Mouse (Mus musculus) liver, embryonic 11.5 days (tissue): ENCODE data around the gene Arl11. TPM values are rescaled to one million over a fixed set of nuclear protein-coding genes. Genes with fewer than 3 reads are reported as not detected.

ENCODE experiments used
- ATAC-seq: fragments of 200-750 bp; cut with Nextera tagmentation; replicated peaks from 2 replicates; pipeline ENCODE4 v1.8.0; 2017; ENCODE audit warnings: moderate number of reproducible peaks, mild to moderate bottlenecking, moderate TSS enrichment, moderate library complexity; ENCODE audit not compliant: low FRiP score
- DNase-seq: peaks from one replicate; pipeline ENCODE4 v3.0.0-alpha.2; 2017; ENCODE audit warnings: low spot score
- H3K27ac ChIP-seq: fragments of 300-500 bp; sonication (generic); 2 replicates; pipeline ENCODE4 v1.5.1; 2014; ENCODE audit warnings: mild to moderate bottlenecking, low read depth, low read length, control low read depth
- H3K27me3 ChIP-seq: fragments of 300-500 bp; sonication (generic); replicated peaks from 2 replicates; pipeline ENCODE4 v1.6.1; 2014; ENCODE audit warnings: low read length, mixed read lengths; ENCODE audit not compliant: control insufficient read depth, insufficient read depth
- H3K36me3 ChIP-seq: fragments of 300-500 bp; sonication (generic); 2 replicates; pipeline ENCODE4 v1.6.1; 2014; ENCODE audit warnings: mild to moderate bottlenecking, low read length, moderate library complexity, mixed read lengths; ENCODE audit not compliant: control insufficient read depth, insufficient read depth
- H3K4me1 ChIP-seq: fragments of 300-500 bp; sonication (generic); replicated peaks from 2 replicates; pipeline ENCODE4 v1.6.1; 2014; ENCODE audit warnings: low read length, mixed read lengths; ENCODE audit not compliant: control insufficient read depth, insufficient read depth
- H3K4me2 ChIP-seq: fragments of 300-500 bp; sonication (generic); 2 replicates; pipeline ENCODE4 v1.6.1; 2014; ENCODE audit warnings: mild to moderate bottlenecking, control low read depth, moderate library complexity
- H3K4me3 ChIP-seq: fragments of 300-500 bp; sonication (generic); 2 replicates; pipeline ENCODE4 v1.5.1; 2014; ENCODE audit warnings: low read depth, low read length, control low read depth
- H3K9ac ChIP-seq: fragments of 300-500 bp; sonication (generic); 2 replicates; pipeline ENCODE4 v1.6.1; 2014; ENCODE audit warnings: low read depth, low read length, control low read depth
- H3K9me3 ChIP-seq: fragments of 300-500 bp; sonication (generic); 2 replicates; pipeline ENCODE4 v1.6.1; 2016; ENCODE audit warnings: low read length, inconsistent platforms, mixed read lengths; ENCODE audit not compliant: control insufficient read depth
- WGBS: fragments of 180-500 bp; shearing (Covaris S2); extraction: QIAGEN DNeasy Blood & Tissue Kit; methylation state at CpG from one replicate; pipeline ENCODE4 v1.1.7; 2014; 5-methylcytosine and 5-hydroxymethylcytosine counted together
- polyA plus RNA-seq: library from polyadenylated mRNA; unstranded; fragments of >200 nt; fragmentation: Nextera tagmentation; extraction: Ambion mirVana; gene quantifications from 2 replicates; pipeline ENCODE4 v1.2.1, GENCODE M21; 2014

The Arl11 gene
- polyA plus RNA-seq, 1 experiment from 2014 or later = 1.4 TPM

GRCm38 (mm10) chr14:61293884-61294737, 15.4 kb upstream of the Arl11 start:
- Histone ChIP-seq H3K4me2 (peak overlapping the region; percentile 49), H3K9ac (no peak overlapping the region), H3K36me3 (no peaks in the 10 kb centered on the region), H3K9me3 (no peaks in the 10 kb centered on the region), H3K4me1 (0 out of 2 replicates have a peak, but pooled peaks cover under 1% of the 10 kb centered on the region), H3K27ac (no peak overlapping the region), H3K4me3 (no peak overlapping the region; the same call in 1 of the 2 replicates), H3K27me3 (no peaks in the 10 kb centered on the region)
- WGBS = 45% methylated on average over 16 of the region's 16 CpGs
- ATAC-seq (0 out of 2 replicates have a peak, but pooled peaks have one; percentile 61), DNase-seq (no peak)

DNA sequence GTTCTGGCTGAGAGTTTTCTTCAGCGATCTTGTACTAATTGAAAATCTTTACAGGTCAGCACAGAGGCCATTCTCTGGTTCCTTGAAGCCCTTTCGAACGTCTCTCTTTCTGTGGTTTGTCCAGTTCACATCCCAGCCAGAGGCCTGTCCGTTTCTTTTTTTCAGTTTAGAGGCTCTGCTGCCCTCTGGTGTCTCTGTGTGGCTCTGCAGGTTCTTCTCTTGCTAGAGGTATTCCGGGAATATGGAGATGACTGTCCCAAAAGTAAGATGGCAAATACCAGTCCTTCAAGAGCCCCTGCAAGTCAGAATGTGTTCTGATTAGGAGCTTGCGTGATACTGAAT, 14.8 kb upstream of the Arl11 start:
- 16% methylated on average over 6 of the region's 6 CpGs for WGBS
- no peak overlapping the region; the same call in 1 of the 2 replicates for H3K4me3 ChIP-seq

GRCm38 (mm10) chr14:61299810-61300209, 9.7 kb upstream of the Arl11 start:
- 86% methylated on average over 6 of the region's 6 CpGs for WGBS
- Histone ChIP-seq H3K4me1 (no peaks in the 10 kb centered on the region), H3K4me3 (no peak overlapping the region), H3K9me3 (no peaks in the 10 kb centered on the region), H3K27me3 (no peaks in the 10 kb centered on the region), H3K36me3 (no peaks in the 10 kb centered on the region), H3K9ac (no peak overlapping the region), H3K4me2 (no peak overlapping the region), H3K27ac (no peak overlapping the region)
- DNase-seq (no peak), ATAC-seq (no peak)

More for the DNA sequence above, 14.8 kb upstream of the Arl11 start:
- no peaks in the 10 kb centered on the region for H3K36me3 ChIP-seq
- DNase-seq (peak; percentile 56), ATAC-seq (no peak)
- no peaks in the 10 kb centered on the region for H3K9me3 ChIP-seq
- H3K9ac ChIP-seq = no peak overlapping the region
- peak overlapping the region; percentile 49 for H3K4me2 ChIP-seq
- no peaks in the 10 kb centered on the region for H3K4me1 ChIP-seq
- no peaks in the 10 kb centered on the region for H3K27me3 ChIP-seq
- H3K27ac ChIP-seq = no peak overlapping the region

DNA sequence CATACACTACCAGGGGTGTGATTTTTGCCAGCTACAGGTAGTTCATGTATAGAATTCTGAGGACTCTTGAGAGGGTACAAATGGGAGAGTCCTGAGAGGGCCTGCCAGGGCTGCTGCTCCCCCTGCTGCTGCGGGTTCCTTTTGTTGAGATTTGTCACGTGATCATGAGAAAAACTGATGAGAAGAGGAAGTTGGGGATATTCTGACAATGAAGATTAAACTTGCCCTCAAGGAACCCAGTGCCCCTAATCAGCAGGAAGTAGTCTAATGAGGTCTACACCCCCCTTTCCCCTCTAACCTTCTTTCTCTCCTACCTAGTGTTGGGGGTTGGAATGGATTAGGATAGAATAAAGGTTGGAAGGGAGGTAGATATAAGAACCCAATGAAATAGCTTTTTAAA, 8.2 kb upstream of the Arl11 start:
- H3K4me1 ChIP-seq = no peaks in the 10 kb centered on the region
- DNase-seq (no peak), ATAC-seq (no peak)
- no peaks in the 10 kb centered on the region for H3K9me3 ChIP-seq
- 21% methylated on average over 2 of the region's 2 CpGs for WGBS
- no peak overlapping the region for H3K4me3 ChIP-seq
- H3K9ac ChIP-seq = no peak overlapping the region
- H3K36me3 ChIP-seq = no peaks in the 10 kb centered on the region
- H3K27me3 ChIP-seq = no peaks in the 10 kb centered on the region
- no peak overlapping the region for H3K27ac ChIP-seq
- H3K4me2 ChIP-seq = no peak overlapping the region

DNA sequence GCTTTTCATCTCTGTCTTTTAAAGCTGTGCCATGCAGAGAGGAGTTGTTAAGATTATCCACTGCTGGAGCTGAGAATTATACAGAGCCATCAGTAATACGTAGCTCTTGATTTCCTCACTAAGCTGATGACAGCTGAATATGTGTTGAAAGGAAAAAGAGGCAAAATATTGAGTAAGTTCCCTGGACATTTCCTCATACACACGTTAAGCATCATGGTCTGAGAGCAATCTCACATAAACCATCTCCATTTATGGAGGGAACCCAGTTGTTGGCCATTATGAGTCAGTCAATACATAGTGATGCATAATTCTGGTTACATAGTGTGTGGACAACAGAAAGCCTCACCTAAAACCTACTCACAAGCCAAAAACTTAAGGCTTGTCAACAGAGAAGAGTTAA, 7.1 kb upstream of the Arl11 start:
- H3K27ac ChIP-seq = no peak overlapping the region
- no peaks in the 10 kb centered on the region for H3K36me3 ChIP-seq
- ATAC-seq (no peak), DNase-seq (no peak)
- H3K9me3 ChIP-seq = no peaks in the 10 kb centered on the region
- 70% methylated on average over 2 of the region's 2 CpGs for WGBS
- H3K9ac ChIP-seq = no peak overlapping the region
- no peaks in the 10 kb centered on the region for H3K27me3 ChIP-seq
- H3K4me1 ChIP-seq = no peaks in the 10 kb centered on the region
- no peak overlapping the region for H3K4me3 ChIP-seq
- H3K4me2 ChIP-seq = no peak overlapping the region

GRCm38 (mm10) chr14:61303969-61304609, 5.5 kb upstream of the Arl11 start:
- Histone ChIP-seq H3K36me3 (no peaks in the 10 kb centered on the region), H3K4me2 (no peak overlapping the region), H3K4me1 (no peaks in the 10 kb centered on the region), H3K9me3 (no peaks in the 10 kb centered on the region), H3K27me3 (no peaks in the 10 kb centered on the region), H3K4me3 (no peak overlapping the region), H3K9ac (no peak overlapping the region), H3K27ac (no peak overlapping the region)
- DNase-seq (no peak), ATAC-seq (no peak)
- WGBS = 74% methylated on average over 4 of the region's 4 CpGs

DNA sequence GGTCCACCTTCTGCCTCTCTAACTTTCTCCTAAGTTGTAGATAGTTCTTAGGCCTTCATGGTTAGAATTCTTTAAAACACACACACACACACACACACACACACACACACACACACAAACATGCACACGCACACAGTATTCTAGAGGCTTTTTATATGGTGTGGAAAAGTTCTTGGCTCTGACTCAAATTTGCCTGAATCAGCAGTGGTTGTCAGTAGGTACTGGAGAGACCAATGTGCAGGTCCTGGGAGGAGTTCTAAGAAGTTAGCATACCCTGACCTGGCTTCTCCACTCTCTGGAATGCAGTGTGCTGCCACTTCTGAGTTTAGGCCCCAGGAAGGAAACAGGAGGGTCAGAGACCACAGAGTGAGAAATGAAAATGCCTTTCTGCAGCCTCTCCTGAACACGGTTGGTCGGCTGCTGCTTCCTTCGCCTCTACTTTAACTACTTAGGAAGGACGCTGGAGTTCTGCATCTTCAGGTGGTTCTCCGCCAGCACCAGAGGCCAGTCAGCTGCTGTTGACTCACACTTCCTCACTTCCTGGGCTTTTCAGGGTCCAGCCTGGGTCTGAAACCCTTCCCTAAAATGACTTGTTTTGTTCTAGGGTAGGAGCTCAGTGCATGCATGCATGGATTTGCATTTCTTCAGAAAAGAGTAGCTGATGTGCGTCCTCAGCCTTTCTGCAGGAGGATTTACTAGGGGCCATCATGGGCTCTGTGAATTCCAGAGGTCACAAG, 651 bp downstream of the Arl11 start:
- Histone ChIP-seq H3K9ac (no peak overlapping the region), H3K9me3 (no peaks in the 10 kb centered on the region), H3K27ac (no peak overlapping the region), H3K4me3 (no peak overlapping the region), H3K4me1 (0 out of 2 replicates have a peak, but pooled peaks cover 3% of the 10 kb centered on the region), H3K36me3 (no peaks in the 10 kb centered on the region), H3K4me2 (no peak overlapping the region; the same call in 1 of the 2 replicates), H3K27me3 (no peaks in the 10 kb centered on the region)
- WGBS = 52% methylated on average over 7 of the region's 7 CpGs
- ATAC-seq (no peak), DNase-seq (no peak)

DNA sequence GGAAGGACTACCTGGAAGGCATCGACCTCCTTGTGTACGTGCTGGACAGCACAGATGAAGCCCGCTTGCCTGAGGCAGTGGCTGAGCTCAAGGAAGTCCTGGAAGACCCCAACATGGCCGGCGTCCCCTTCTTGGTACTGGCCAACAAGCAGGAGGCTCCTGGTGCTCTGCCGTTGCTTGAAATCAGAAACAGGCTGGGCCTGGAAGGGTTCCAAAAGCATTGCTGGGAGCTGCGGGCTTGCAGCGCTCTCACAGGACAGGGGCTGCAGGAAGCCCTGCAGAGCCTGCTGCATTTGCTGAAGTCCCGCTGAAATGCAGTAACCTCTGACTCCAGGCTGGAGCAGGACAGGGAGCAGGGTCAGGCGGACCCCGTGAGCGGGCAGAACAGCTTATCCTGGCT, 1.4 kb downstream of the Arl11 start:
- WGBS = 56% methylated on average over 12 of the region's 12 CpGs

More for the DNA sequence above, 1.4 kb downstream of the Arl11 start:
- ATAC-seq (no peak), DNase-seq (no peak)
- H3K36me3 ChIP-seq = no peaks in the 10 kb centered on the region
- H3K27ac ChIP-seq = no peak overlapping the region
- H3K9me3 ChIP-seq = no peaks in the 10 kb centered on the region
- no peak overlapping the region for H3K9ac ChIP-seq
- H3K4me1 ChIP-seq = 0 out of 2 replicates have a peak, but pooled peaks cover 3% of the 10 kb centered on the region
- peak overlapping the region; percentile 2; the same call in 1 of the 2 replicates for H3K4me2 ChIP-seq
- no peaks in the 10 kb centered on the region for H3K27me3 ChIP-seq
- H3K4me3 ChIP-seq = no peak overlapping the region
